Mouse (Mus musculus): ENCODE measurements around the gene Rars.
"Not testable (repeated sequence)": the region's sequence is repeated elsewhere in the genome, so short reads cannot be mapped to it uniquely, and the experiment has no call there.

Rars gene

DNA sequence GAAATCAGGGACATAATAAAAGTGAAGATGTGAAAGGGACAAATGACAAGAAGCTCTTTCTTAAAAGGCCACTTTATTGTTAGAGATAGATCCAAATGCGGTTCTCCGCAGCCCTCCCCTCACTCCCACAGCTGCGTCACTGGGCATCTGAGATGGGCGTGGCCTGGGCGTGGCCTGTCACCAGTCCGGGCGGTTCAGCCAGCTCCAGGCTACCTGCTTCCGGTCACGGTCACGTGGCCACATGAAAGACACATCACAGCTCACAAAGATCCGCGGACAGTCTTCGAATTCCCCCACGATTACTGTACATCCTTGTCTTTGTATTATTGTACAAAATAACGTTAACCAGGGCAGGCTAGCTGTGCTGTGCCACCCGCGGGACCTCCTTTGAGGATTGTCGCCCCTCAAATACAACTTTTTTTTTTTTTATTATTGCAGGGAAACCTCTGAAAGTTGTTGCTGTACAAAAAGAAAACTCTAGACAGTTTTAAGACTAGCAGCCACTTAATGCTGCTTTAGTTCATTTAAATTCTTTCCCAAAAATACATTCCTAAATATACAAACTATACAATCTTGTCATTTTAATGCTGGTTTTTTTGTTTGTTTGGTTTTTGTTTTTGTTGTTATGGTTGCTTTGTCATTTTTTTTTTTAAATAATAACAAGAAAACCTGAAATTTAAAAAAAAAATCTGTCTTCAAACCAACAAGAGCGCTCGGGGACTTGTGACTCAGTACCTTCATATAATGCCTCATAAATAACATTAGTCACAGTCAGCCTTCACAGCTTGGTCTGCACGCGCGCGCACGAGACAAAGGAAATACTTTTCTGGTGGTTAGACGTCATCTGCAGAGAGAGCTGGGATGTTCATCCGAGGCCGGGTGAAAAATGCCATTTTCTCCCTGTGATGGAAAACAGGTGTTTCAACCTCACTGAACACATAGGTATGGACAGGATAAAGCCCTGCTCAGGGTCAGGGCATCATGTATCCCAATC is 4.3 kb upstream of the Rars start:
- no peak for DNase-seq (ENCODE audit: extremely low read depth, low read depth, low spot score)

- DNase-seq (ENCODE audit: extremely low read depth, low read depth, low spot score), result no peak
These were observed 3.1 kb upstream of the Rars start for GRCm38 (mm10) chr11:35837156-35838126.

DNA sequence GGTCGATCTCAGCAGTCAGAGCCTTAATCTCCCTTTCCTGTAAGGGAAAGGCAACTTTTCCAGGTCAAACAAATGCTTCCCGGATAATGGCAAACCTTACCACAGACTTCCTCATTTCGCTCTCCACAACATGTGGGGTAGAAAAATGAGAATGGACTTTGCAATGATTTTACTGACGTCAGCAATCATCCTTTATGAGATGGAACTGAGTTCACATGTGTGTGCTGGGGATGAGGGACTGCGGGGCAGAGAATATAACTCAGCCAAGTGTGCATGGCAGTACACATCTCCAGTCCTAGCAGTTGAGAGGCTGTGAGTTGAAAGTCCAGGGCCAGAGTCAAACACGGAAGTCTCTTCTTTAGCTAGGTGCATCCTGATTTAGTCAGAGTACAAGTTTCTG is 1.0 kb downstream of the Rars start:
- no peak for DNase-seq (ENCODE audit: extremely low read depth, low read depth, low spot score)

DNA sequence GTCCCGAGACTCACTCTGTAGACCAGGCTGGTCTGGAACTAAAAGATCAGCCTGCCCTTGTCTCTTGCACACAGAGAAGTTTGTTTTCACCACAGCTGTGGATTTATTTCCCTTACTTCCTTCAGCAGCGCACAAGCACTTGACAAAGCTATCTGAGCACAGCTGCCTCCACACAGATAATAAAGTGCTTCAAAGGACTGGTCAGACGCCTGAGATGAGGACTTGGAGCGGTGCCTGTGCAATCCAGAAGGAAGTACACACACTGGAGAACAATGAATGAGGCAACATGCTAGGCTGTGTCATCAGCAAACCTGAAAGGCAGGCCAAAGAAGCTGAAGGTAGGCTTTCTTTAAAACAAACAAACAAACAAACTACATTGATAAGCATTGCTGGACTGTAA is 2.2 kb downstream of the Rars start:
- peak; percentile 49 for DNase-seq (ENCODE audit: extremely low read depth, low read depth, low spot score)

DNA sequence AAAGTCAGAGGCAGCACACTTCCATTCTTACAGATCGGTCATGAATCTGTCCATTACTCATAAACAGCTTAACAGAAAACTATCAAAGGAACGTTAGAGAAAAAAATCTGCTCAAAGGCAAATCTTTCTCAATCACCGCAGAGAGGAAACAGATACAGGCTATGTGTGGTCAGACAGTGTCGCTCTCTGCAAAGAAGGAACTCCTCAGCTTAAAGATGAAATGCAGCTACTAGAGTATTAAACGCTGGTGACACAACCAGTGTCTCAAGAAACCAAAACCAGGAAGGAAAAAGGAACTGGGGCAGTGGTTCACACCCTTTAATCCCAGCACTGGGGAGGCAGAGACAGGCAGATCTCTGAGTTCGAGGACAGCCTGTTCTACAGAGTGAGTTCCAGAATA is 6.6 kb downstream of the Rars start:
- DNase-seq (ENCODE audit: extremely low read depth, low read depth, low spot score), result no peak

DNA sequence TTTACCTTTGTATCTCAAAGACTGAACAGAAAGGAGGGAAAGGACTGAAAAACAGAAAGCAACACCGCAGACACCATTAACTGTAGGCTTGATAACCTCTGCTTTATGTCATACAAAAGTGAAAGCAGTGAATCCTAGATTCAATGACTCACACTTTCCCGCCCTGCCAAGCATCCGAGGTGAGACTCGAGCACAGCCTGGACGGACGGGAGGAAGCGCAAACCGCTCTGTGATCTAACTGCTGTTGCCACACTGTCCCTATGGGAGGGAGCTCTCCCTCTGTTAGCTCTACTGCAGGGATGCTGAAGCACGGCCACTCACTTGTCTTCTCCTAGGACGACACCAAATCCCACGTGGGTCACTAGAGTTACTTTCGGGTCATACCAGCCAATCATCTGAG is 18.0 kb downstream of the Rars start:
- no peak for DNase-seq (ENCODE audit: extremely low read depth, low read depth, low spot score)

GRCm38 (mm10) chr11:35811458-35811857 is 22.8 kb downstream of the Rars start:
- no peak for DNase-seq (ENCODE audit: extremely low read depth, low read depth, low spot score)

GRCm38 (mm10) chr11:35801332-35801731 is 33.0 kb downstream of the Rars start:
- DNase-seq (ENCODE audit: extremely low read depth, low read depth, low spot score), result no peak

DNA sequence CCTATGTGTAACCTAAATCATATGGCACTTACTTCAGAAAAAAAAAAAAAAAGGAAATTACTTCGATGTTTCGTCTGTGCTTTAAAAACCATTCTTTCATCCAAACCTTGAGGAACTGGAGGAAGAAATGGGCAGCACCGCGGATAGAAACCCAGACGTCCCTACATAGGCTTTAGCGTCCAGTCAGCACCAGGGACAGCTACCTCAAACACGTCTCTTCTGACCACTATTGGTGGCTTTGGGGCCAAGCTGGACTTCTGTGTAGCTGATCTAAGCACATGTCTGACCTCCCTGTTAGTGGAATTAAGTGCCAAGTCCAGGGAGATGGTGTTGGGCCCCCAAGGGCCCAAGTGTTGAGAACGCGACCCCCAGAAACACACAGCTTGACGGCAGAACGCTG is 35.4 kb downstream of the Rars start, which contains the start of gene Fbll1:
TSS of gene Fbll1 (minus strand) at position 11 of the 400 bp plus-strand sequence.
- no peak for DNase-seq (ENCODE audit: extremely low read depth, low read depth, low spot score)

DNA sequence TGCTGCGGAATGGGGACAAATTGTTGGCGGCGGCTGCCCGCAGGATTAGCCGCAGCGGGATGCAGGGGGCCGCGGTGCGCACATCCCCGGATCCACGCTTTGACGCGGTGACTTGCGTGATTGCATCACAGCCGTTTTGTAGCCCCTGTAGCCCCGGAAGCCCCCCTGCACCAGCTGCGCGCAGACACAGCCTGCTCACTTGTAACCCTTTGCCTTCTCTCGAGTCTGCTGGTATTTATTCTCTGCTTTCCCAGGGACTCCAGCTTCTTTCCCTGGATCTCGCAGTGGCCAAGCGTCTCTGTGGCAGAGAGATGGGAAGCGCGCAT is 35.8 kb downstream of the Rars start:
- DNase-seq (ENCODE audit: extremely low read depth, low read depth, low spot score), result no peak

GRCm38 (mm10) chr11:35797751-35798494 is 36.4 kb downstream of the Rars start:
- no peak for DNase-seq (ENCODE audit: extremely low read depth, low read depth, low spot score)

DNA sequence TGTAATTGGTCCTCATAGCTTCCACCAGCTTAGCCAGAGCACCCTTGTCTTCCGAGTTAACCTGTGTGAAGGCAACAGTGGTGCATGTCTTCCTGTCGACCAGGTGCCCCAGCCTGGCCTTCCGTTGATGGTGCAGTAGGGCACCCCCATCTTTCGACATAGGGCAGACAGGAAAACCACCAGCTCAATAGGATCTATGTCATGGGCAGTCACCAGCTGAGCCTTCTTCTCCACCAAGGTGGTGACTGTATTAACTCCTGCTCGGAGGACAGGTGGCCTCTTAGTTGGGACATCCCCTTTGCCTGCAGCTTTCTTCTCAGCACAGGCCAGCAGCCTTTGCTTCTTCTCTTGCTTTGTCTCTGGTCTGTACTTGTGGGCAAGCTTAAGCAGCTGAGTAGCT is 41.5 kb downstream of the Rars start:
- not testable (repeated sequence) for DNase-seq (ENCODE audit: extremely low read depth, low read depth, low spot score)

- DNase-seq (ENCODE audit: extremely low read depth, low read depth, low spot score), result no peak
These were observed 45.9 kb downstream of the Rars start for GRCm38 (mm10) chr11:35788443-35788842.

- DNase-seq (ENCODE audit: extremely low read depth, low read depth, low spot score), result no peak
These were observed 49.8 kb downstream of the Rars start for GRCm38 (mm10) chr11:35784537-35784936.

- no peak for DNase-seq (ENCODE audit: extremely low read depth, low read depth, low spot score)
These were observed 50.3 kb downstream of the Rars start for GRCm38 (mm10) chr11:35784002-35784401.

DNA sequence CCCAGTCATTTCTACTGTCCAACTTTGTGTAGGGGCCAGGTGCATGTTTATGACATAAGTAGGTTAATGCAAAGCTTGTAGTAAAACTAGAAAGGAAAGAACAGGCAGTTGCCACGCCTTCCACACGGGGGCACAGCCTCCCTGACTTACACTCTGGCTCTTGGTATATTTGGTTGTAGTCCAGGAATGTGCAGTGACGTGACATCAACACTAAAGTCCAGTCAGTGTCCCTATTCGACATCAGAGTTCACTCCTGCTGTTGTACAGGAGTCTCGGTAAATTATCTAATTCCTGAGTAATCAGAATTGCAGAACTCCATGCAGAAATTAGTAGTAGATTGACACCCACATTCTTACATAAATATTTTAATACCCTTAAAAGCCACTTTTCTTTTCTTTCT is 51.3 kb downstream of the Rars start:
- DNase-seq (ENCODE audit: extremely low read depth, low read depth, low spot score), result no peak

DNA sequence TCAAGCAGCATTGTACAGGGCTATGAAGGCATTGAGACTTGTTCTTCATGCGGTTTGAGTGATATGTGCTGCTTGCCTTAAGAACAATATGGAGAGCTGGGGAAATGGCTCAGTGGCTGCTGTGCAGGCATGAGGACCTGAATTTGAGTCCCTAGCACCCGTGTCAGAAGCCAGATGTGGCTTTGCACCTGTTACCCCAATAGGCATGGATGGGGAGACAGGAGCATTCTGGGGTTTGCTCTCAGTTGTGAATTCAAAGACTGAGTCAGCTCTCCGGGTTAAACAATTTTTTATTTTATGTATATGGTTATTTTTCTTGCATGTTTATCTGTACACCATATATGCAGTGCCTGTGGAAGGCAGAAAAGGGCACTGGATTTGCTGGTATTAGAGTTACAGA is 51.9 kb downstream of the Rars start:
- DNase-seq (ENCODE audit: extremely low read depth, low read depth, low spot score), result no peak

- DNase-seq (ENCODE audit: extremely low read depth, low read depth, low spot score), result no peak
These were observed 54.0 kb downstream of the Rars start for GRCm38 (mm10) chr11:35780336-35780735.

DNA sequence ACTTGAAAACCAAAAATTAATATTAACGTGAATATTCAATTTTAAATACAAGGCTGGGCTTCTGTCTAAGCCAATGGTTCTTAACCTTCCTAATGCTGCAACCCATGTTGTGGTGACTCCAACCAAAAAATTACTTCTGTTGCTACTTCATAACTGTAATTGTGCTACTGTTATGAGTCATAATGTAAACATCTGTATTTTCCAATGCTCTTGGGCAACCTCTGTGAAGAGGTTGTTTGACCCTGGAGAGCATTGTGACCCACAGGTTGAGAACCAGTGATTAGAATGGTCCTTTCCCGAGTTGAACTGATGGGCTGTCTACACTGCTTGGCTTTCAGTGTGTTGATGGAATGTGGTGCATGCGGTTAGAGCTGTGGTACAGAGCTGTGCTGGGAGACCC is 57.9 kb downstream of the Rars start:
- no peak for DNase-seq (ENCODE audit: extremely low read depth, low read depth, low spot score)

DNA sequence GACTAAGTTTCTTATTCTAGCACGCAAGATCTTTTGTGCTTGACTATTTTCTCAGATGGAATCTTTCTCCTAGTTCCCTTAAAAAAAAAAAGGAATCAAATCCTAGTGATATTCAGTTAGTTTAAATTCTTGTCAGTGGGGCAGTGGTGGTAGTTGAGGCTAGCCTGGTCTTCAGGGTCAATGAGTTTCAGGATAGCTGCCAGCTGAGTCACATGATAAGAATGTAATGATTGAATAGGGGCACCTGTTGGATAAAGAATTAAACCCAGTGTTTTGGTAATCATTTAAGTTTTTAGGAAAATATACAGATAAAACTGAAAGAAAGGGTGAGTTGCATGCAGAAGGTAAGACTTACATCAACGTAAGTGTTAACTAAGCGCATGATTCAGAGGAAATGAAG is 58.7 kb downstream of the Rars start:
- DNase-seq (ENCODE audit: extremely low read depth, low read depth, low spot score), result no peak

Measured in fat pad, adult 2 months (tissue).